Mouse (Mus musculus) gastrocnemius, adult 8-10 months (tissue): ENCODE data around the gene Rubcnl. TPM values are rescaled to one million over a fixed set of nuclear protein-coding genes. Genes with fewer than 3 reads are reported as not detected.

Source experiments
- DNase-seq, 2 experiments: peaks; one replicate each; pipeline ENCODE4 v3.0.0; 2022; ENCODE audit warnings: low spot score in 2 of 2
- total RNA-seq, 4 experiments: library from RNA; stranded (reverse); gene quantifications; 2 replicates each; pipeline ENCODE4 v1.2.4; 2022

Gene Rubcnl
- total RNA-seq, 4 experiments from 2014 or later, result 0.11 to 0.13 TPM; not detected in 2

DNA sequence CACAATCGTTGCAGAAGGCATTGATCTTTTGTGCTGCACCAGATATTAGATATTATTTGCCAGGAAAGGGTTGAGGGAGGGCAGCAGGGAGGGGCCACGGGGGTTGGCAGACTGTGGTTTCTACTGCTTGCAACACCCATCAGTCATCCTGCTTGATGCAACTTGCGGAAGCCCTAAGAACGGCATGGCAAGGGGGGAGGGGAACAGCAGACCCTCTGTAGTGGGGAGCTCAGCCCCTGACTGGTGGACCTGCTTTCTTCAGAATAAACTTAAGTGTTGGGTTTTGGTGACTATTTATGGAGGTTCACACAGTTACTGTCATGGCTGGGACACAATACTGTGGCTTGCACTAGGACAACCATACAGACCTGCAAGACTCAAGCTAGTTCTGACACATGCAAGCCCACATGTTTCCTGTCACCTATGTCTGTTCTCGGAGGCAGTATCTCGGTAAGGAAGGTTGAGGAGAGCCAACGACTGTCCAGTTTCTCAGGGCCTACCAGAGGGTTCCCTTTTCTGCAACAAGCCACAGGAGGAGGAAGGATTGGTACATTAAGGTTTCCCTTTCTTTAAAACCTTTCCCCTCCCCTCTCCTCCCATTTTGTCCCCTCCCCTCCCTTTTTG is 53.6 kb downstream of the Rubcnl start:
- DNase-seq, result no peak

GRCm38 (mm10) chr14:75071091-75071490 is 55.3 kb downstream of the Rubcnl start:
- DNase-seq, result no peak

DNA sequence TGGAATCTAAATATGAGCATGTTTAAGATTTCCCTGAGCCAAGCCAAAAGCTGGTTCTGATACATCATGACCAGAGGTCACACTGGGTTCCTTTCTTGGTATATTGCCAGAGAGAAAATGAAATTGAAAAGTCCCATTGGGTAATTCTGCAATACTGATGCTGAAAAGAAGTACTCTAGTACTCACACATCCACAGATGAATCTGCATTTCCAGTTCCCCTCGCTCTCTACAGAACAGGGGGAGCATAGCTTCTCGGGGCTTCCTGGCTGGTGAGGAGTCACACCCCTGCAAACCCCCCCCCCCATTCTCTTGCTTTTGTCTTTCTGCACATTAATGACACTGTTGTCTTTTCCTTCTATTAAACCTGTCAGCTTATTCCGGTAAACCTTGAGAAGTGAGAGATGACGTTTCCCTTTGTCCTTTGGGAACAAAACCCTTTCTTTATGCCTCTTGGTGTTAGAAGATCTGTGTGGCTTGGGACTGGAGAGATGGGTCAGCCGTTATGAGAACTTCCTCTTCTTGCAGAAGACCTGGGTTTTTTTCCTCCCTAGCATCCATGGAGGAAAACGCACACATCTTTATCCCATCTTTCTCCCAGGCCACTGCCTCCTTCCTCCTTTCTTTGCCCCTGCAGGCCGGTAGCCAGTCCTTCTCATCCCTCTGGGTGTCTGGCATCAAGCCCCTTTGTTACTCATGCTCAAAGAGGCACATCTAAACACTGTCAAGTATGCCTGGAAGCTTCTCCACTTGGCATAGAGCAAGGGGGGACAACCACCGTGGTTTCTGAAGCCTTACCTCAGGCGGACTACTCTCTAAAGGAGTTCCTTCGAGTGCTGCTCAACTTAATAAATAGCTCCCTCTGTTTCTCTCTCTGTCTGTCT is 59.7 kb downstream of the Rubcnl start:
- DNase-seq, result no peak

GRCm38 (mm10) chr14:75077946-75078345 is 62.1 kb downstream of the Rubcnl start:
- no peak for DNase-seq

Other genes with a start within 250 kb of the Rubcnl start
- gene Lrch1, start 68.2 kb upstream of the Rubcnl start, total RNA-seq, result 1 to 10 TPM; 1.8 to 3.1 (median 2.5) TPM
- gene Lrrc63, start 114.9 kb downstream of the Rubcnl start, total RNA-seq, result not detected
- gene Lcp1, start 115.1 kb downstream of the Rubcnl start, total RNA-seq, result 1 to 10 TPM; 1.0 to 2.6 (median 1.7) TPM
- not detected for gene Cpb2, start 226.3 kb downstream of the Rubcnl start, total RNA-seq